Mouse (Mus musculus) cerebellum, postnatal 25 days (tissue): ENCODE data around the gene Slc27a1.

ENCODE experiments used
- DNase-seq, 2 experiments: peaks; one replicate each; pipeline ENCODE4 v3.0.0; 2021; ENCODE audit warnings: mixed read lengths in 2 of 2

Slc27a1 gene

GRCm38 (mm10) chr8:71626753-71627152 lies 58.1 kb downstream of the Slc27a1 start:
- no peak for DNase-seq

- peak in 1 of 2 experiments; percentile 39 for DNase-seq
Observed at GRCm38 (mm10) chr8:71627265-71628099, 58.8 kb downstream of the Slc27a1 start.

- DNase-seq, result peak in 1 of 2 experiments; percentile 43
Observed at GRCm38 (mm10) chr8:71628396-71629095, 59.9 kb downstream of the Slc27a1 start.

GRCm38 (mm10) chr8:71629096-71629697 lies 60.5 kb downstream of the Slc27a1 start:
- DNase-seq, result peak; percentile 89 to 92

- peak; percentile 42 to 67 for DNase-seq
Observed at GRCm38 (mm10) chr8:71629781-71630212, 61.1 kb downstream of the Slc27a1 start.

- DNase-seq, result no peak
Observed at GRCm38 (mm10) chr8:71630761-71631160, 62.1 kb downstream of the Slc27a1 start.

GRCm38 (mm10) chr8:71631897-71632296 lies 63.2 kb downstream of the Slc27a1 start:
- DNase-seq, result no peak

- DNase-seq, result peak; percentile 40 to 57
Observed at GRCm38 (mm10) chr8:71633164-71633563, 64.5 kb downstream of the Slc27a1 start.

GRCm38 (mm10) chr8:71633981-71634667 lies 65.4 kb downstream of the Slc27a1 start:
- peak; percentile 45 to 58 for DNase-seq
